Mouse (Mus musculus) ES-E14 (cell line): ENCODE data around the gene Cog4.

Experiments
- CHD2 ChIP-seq: IDR thresholded peaks from 2 replicates; pipeline ENCODE4 v1.6.1; 2014; ENCODE audit warnings: mild to moderate bottlenecking, low read depth, low read length, inconsistent platforms
- HCFC1 ChIP-seq: IDR thresholded peaks from 2 replicates; pipeline ENCODE4 v1.6.1; 2012; ENCODE audit warnings: low read length, inconsistent platforms, borderline replicate concordance; ENCODE audit not compliant: insufficient read depth
- MAFK ChIP-seq: IDR thresholded peaks from 2 replicates; pipeline ENCODE4 v1.6.1; 2014; ENCODE audit warnings: mild to moderate bottlenecking, low read depth, low read length, inconsistent platforms; ENCODE audit not compliant: insufficient read depth
- ZNF384 ChIP-seq: IDR thresholded peaks from 2 replicates; pipeline ENCODE4 v1.6.1; 2012; ENCODE audit warnings: low read depth, low read length, inconsistent platforms

DNA sequence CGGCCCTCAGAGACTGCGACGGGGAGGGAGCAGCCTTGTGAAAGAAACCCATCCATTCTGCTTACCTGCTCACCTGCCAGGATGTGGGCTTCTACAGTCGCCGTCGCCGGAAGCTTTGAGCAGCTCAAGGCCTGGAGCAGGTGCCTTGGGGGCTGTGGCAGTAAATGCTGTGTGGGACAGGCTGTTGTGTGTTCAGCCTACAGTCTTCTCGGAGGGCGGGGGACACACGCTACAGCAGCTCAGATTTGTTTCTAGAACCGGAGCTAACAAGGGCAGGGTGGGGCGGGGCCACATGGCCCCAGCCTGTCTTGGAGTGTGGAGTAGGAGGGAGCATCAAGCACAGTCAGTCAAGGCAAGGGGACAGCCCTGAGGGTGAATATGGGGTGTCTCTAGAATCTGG is 40.7 kb upstream of the Cog4 start, which contains the start of gene Il34:
- TF ChIP-seq ZNF384 (no peak), MAFK (no peak), HCFC1 (no peak), CHD2 (no peak)
